Mouse (Mus musculus): ENCODE data around the gene Ecsit.
A peak's percentile ranks its signal among the peaks of the same experiment; 100 is the strongest.
"Not testable (repeated sequence)": the region's sequence is repeated elsewhere in the genome, so short reads cannot be mapped to it uniquely, and the experiment has no call there.

Ecsit gene

GRCm38 (mm10) chr9:22089281-22089680 is 4.0 kb upstream of the Ecsit start:
- DNase-seq: no peak

DNA sequence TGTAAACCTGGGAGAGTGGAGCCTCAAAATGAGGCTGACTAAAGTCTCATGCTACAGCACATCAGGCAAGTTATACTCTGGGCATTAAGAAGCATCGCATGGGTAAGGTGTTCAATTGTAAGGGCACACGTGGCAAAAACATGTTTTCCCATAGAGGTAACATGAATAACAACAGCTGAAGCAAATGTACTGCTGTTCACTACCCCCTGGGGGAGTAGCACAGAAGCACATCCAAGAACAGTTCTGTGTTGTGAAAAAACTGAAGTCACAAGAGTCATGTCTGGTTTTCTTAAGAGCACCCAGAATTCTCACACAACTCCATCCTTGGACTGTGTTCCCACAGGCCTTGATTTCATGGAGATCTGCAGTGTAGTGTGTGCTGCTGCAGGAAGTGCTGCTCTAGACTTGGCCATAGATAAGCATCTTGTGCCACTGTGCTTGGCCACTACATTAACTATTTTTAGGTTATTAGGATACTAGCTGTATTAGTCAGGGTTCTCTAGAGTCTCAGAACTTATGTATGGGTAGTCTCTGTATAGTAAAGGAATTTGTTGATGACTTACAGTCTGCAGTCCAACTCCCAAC is 1.9 kb upstream of the Ecsit start:
- DNase-seq: no peak

DNA sequence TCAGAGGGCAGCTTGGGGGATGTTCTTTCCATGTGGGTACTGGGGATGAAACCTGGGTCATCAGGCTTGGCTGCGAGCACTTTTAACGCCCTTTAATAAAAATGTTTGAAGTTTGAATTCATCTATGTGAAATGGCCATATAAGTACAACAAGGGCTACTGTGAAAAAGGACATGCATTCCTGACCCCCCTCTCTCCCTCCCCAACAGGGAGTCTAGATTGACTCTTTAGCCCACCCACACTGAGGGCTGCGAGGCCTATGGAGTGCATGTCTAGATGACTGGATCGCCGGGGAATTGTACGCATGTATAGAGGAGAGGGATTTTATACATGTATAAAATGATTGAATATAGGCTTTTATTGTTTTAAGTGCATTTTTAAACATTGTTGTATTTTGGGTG is 774 bp upstream of the Ecsit start:
- DNase-seq: no peak

DNA sequence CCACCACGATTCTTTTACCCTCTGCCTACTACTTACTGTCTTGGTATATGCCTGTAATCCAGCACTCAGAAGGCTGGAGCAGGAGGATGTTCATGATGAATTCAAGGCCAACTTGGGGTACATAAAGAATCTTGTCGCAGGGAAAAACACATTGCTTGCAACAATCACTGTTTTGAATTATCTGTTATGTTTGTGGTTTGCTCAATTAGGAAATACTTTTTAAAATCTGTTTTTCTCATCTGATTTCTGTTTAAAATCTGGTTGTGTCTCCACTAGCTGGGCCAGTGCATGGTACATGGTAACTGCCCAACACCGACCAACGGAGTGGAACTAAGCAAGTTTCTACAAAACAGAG is 594 bp downstream of the Ecsit start:
- no peak for DNase-seq

DNA sequence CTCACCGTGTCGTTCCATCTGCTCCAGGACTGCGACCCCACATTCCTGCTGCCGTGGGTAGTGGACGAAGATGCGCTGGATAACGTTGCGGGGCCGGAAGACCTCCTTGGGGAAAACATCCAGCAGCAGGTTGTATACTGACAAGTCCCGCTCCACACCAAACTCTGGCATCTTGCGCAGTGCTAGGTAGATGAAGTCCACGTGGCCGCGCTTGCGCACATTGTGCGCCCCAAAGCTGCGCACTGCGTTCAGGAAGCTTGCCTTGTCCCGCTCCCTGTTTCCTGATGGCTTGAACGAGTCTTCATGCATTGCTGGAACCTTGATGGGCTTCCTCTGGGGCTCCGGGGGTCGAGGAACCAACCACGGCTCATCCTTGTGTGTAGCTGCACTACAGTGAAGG is 9.0 kb downstream of the Ecsit start:
- no peak for DNase-seq

DNA sequence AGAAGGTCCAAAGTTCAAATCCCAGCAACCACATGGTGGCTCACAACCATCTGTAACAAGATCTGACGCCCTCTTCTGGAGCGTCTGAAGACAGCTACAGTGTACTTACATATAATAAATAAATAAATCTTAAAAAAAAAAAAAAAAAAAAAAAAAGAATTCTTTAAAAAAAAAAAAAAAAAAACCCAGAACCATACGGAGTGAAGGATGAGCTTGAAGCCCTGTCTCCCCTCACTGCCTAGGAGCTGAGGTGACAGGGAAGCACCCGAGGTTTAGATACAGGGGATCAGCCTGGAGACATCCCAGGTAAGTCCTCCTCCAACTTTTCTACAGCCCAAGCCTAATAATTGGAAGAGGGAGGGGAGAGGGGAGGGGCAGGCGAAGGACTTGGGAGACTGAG is 9.5 kb downstream of the Ecsit start:
- DNase-seq: not testable (repeated sequence)

- DNase-seq: no peak
These were observed 13.0 kb downstream of the Ecsit start for GRCm38 (mm10) chr9:22072276-22072675.

DNA sequence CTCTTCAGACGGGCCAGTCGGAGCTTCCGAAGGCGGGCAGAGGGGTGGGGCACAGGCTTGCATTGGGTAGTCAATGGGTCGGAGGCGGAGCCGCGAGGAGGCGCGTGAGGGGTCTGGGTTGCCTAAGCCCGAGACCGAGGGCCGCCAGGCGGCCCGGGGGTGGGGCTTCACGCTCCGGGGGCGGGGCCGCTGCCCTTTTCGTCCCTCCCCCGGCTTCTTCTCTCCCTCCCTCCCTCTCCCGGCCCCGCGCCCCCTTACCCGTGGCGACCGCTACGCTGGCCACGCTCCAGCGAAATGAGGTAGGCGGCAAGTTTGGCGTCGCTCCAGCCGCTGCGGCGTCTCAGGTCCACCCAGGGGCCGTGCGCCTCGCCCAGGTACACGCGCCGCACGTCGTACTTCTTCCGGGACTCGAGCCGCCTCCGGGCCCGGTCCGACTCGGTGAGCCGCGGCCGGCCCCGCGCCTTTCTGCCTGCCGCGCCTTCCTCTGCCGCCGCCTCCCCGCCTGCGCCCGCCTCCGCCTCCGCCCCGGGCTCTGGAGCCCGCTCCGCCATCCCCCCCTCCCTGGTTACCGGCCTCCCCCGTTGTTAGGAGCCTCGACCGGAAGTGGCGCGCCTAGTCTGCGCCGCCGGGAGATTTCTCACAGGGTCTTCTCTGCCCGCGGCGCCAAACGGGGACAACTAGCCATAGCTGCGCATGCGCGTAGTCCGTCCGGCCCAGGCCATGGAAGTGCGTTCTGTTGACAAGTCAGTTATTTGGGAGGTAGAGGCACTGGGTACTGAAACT is 14.3 kb downstream of the Ecsit start, which contains the start of the genes Gm49318 and Zfp653:
Gm49318 (minus strand) TSS at position 469 of the 783 bp plus-strand sequence.
Zfp653 (minus strand) TSS at position 586 of the 783 bp plus-strand sequence.
- DNase-seq: peak; percentile 97 to 98

GRCm38 (mm10) chr9:22069881-22070553 is 15.2 kb downstream of the Ecsit start:
- DNase-seq: no peak

GRCm38 (mm10) chr9:22067195-22067594 is 18.0 kb downstream of the Ecsit start:
- DNase-seq: no peak

GRCm38 (mm10) chr9:22066433-22066832 is 18.8 kb downstream of the Ecsit start:
- DNase-seq: peak; percentile 56 to 69

DNA sequence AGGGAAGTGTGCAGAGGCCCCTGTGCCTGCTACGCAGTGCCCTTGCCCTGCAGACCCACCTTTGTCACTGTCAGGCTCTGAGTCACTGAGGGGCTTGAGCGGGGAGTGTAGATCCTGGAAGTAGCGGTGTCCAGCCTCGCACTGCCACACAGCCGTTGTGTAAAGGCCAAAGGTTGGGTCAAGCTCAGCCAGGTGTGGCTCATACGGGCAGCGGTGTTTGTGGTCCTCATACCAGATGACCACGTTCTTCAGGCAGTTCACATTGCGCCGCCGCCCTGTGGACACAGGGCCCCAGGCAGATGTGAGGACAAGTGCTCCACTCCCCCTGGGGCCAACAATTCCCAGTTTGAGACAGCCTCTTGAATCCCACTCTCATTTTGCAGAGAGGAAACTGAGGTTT is 19.6 kb downstream of the Ecsit start:
- no peak for DNase-seq

GRCm38 (mm10) chr9:22064341-22064740 is 20.9 kb downstream of the Ecsit start:
- DNase-seq: no peak

- DNase-seq: no peak
These were observed 23.9 kb downstream of the Ecsit start for GRCm38 (mm10) chr9:22061339-22061738.

GRCm38 (mm10) chr9:22058011-22058424 is 27.2 kb downstream of the Ecsit start:
- DNase-seq: no peak

DNA sequence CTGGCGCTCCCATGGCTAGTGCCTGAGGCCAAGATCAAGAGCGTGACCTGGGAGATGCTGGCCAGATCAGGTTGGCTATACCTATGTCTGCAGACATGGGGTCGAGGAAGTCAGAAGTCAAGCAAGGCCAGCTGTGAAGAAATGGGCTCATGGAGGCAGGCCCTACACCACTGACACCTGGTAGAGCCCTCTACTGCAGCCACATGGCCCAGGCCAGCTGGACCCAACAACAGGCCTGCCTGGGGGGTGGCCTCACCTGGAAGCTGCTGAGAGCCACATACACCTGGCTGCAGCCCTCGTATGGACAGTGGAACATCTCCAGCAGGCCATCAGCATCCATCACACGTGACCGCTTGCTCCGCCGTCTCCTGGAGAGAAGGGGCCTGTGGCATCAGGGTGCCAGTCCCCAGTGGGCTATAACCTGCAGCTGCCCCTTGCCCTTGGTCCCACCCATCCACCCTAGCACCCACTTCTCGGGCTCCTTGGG is 28.2 kb downstream of the Ecsit start:
- DNase-seq: no peak

- DNase-seq: no peak
These were observed 28.8 kb downstream of the Ecsit start for GRCm38 (mm10) chr9:22056303-22056910.

- DNase-seq: no peak
These were observed 29.5 kb downstream of the Ecsit start for GRCm38 (mm10) chr9:22055713-22056112.

DNA sequence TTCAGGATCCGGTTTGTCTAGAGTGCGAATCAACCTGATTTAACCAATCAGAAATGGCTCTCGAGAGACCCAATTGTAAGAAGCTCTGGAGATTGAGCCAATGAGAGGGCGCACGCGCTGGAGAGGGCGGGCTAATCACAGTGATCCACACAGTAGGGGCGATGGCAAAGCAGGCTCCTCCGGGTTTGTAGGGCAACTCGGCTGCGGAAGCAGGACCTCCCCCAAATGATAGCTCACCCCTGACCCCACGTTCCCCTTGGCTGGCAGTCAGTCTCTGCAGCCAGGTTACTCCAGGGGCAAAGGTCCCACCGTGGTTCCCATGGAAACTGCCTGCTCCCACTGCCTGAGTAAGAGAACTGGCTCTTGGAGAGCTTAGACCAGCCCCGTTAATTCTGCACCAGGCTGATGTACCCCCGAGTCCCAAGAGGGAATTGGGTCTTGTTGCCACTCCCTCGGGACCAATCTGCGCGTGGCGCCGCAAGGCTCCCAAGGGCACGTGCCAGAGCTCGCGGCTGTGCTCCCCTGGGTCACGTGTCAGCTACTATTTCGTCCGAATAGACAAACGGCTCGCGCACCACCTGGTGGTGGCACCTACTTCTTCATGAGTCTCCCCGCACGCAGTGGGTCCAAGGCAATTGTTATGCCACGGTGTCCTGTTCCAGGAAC is 30.7 kb downstream of the Ecsit start:
- DNase-seq: peak; percentile 72

GRCm38 (mm10) chr9:22053657-22054056 is 31.6 kb downstream of the Ecsit start:
- DNase-seq: no peak

GRCm38 (mm10) chr9:22051958-22052254 is 33.3 kb downstream of the Ecsit start, which contains the start of gene Elavl3:
Gene Elavl3, minus strand, starts transcription at chr9:22052023.
- no peak for DNase-seq

DNA sequence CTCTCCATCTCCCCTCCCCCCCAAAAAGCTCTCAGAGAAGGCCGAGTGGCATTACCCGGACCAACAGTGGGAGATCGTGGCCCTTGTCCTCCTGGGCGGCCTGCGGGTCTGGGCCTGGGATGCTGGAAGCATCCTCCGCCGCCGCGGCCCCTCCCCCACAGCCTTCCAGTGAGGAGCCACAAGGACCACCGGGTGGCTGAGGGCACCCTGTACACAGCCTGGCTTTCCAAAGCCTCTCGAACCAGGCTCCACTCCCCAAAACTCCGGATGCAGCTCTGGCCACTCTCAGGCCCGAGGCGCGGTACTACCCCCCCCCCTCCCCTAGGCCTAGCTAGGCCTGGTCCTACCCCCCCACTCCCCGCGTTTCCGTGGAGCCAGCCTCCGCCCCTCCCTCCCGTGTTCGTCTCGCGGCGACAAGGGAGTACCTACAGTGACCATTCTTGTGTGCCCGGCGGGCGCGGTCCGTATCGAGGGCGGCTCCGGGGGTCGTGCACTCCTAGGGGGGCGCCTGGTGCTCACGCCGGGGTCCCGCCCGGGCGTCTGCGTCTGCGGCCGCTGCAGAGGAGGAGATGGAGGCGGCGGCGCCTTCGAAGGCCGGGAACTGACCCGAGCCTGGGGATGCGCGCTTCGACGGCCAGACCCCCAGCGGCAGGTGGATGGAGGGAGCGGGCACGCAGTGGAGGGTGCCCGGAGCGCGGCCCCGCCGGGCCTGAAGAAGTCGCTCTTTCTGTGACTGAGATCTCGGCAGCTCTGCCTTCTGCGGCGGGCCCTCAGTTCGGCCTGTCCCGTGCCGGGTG is 33.9 kb downstream of the Ecsit start:
- DNase-seq: no peak

All from lung, postnatal 4 days (tissue).